Mouse (Mus musculus): Measurements from ENCODE around the gene Pou2f1. TPM values are rescaled to one million over a fixed set of nuclear protein-coding genes. Genes with fewer than 3 reads are reported as not detected.
A peak's percentile ranks its signal among the peaks of the same experiment; 100 is the strongest.

Pou2f1 gene
- total and polyA plus RNA-seq, 2 experiments from 2014 or later = 13.9 to 29.6 TPM

- no peaks in the 10 kb centered on the region for H3K36me3 ChIP-seq (ENCODE audit: insufficient read depth, low read length)
- H3K9ac ChIP-seq (replicated peaks; ENCODE audit: low read length) = no peak overlapping the region
- TF ChIP-seq CTCF (IDR thresholded peaks at IDR 0.05; ENCODE audit: low read depth) = no peak
- H3K4me1 ChIP-seq (ENCODE audit: insufficient read depth, low read length) = peaks cover 3% of the 10 kb centered on the region; the same call in 1 of the 2 replicates
- no peak overlapping the region for H3K27ac ChIP-seq
- DNase-seq (ENCODE audit: low spot score) (no peak), ATAC-seq (no peak)
- no peaks in the 10 kb centered on the region for H3K9me3 ChIP-seq (ENCODE audit: low read length)
- H3K4me2 ChIP-seq (ENCODE audit: low read depth, low read length) = no peak overlapping the region
- H3K27me3 ChIP-seq (ENCODE audit: insufficient read depth, low read length) = peaks cover 18% of the 10 kb centered on the region; the same call in 1 of the 2 replicates
- 85% methylated on average over 8 of the region's 8 CpGs for WGBS
- no peak overlapping the region for H3K4me3 ChIP-seq (ENCODE audit: low read length)
Observed at GRCm38 (mm10) chr1:165848417-165848816, 154.1 kb downstream of the Pou2f1 start.

DNA sequence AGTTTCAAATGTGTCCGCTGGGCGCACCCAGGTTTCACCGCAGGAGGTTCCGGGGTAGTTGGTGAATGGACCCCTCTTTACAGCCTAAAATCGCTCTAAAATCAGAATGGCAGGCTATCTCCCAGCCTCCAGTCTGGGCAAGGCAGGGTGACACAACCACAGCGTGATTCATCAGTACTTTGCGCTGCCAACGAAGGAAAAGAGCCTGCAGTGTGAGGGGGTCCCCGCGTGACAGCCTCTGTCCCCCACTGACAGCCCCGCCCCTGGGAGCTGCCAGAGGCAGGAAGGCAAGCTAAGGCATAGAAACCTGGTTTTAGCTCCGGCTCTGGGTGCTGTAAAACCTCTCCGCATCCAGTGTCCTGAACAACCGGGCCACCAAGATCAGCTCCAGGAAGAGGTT, 157.1 kb downstream of the Pou2f1 start:
- H3K9me3 ChIP-seq (ENCODE audit: low read length) = no peaks in the 10 kb centered on the region
- peak overlapping the region; percentile 46 for H3K4me3 ChIP-seq (ENCODE audit: low read length)
- no peak overlapping the region for H3K27ac ChIP-seq
- no peaks in the 10 kb centered on the region for H3K36me3 ChIP-seq (ENCODE audit: insufficient read depth, low read length)
- peak overlapping the region; percentile 47; the same call in 1 of the 2 replicates for H3K9ac ChIP-seq (replicated peaks; ENCODE audit: low read length)
- no peak for DNase-seq (ENCODE audit: low spot score)
- H3K27me3 ChIP-seq (ENCODE audit: insufficient read depth, low read length) = peaks cover 19% of the 10 kb centered on the region; the same call in 1 of the 2 replicates
- WGBS = 11% methylated on average over 14 of the region's 14 CpGs
- TF ChIP-seq CTCF (IDR thresholded peaks at IDR 0.05; ENCODE audit: low read depth) = no peak
- peak overlapping the region; percentile 99 for H3K4me2 ChIP-seq (ENCODE audit: low read depth, low read length)
- ATAC-seq = no peak
- H3K4me1 ChIP-seq (ENCODE audit: insufficient read depth, low read length) = peaks cover 3% of the 10 kb centered on the region; the same call in 1 of the 2 replicates

DNA sequence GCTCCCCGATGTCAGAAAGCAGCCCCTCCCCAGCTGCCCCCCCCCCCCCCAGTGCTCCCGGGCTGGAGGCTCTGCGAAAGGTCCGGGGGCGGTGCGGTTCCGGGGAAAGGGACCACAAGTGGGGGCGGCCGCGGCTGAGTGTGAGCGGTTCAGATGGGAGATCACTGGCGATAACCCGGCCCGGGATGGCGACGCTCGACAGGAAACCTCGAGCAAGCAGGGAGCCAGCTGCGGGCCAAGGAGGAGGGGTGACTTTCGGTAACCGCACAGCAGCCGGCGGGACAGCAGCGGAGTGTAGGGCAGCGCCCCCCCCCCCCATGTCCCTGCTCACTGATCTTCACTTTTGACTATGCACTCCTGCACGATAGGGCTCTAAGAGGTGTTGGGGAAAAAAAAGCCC, 157.5 kb downstream of the Pou2f1 start:
- ATAC-seq (peak; percentile 31; the same call in 1 of the 2 replicates), DNase-seq (ENCODE audit: low spot score) (no peak)
- H3K9me3 ChIP-seq (ENCODE audit: low read length) = no peaks in the 10 kb centered on the region
- no peak overlapping the region for H3K27ac ChIP-seq
- no peaks in the 10 kb centered on the region for H3K36me3 ChIP-seq (ENCODE audit: insufficient read depth, low read length)
- no peak for TF ChIP-seq CTCF (IDR thresholded peaks at IDR 0.05; ENCODE audit: low read depth)
- H3K4me1 ChIP-seq (ENCODE audit: insufficient read depth, low read length) = peaks cover 3% of the 10 kb centered on the region; the same call in 1 of the 2 replicates
- H3K4me3 ChIP-seq (ENCODE audit: low read length) = peak overlapping the region; percentile 46
- peak overlapping the region; percentile 47 for H3K9ac ChIP-seq (replicated peaks; ENCODE audit: low read length)
- peaks cover 19% of the 10 kb centered on the region; the same call in 1 of the 2 replicates for H3K27me3 ChIP-seq (ENCODE audit: insufficient read depth, low read length)
- WGBS = 2% methylated on average over 25 of the region's 26 CpGs
- H3K4me2 ChIP-seq (ENCODE audit: low read depth, low read length) = peak overlapping the region; percentile 99

DNA sequence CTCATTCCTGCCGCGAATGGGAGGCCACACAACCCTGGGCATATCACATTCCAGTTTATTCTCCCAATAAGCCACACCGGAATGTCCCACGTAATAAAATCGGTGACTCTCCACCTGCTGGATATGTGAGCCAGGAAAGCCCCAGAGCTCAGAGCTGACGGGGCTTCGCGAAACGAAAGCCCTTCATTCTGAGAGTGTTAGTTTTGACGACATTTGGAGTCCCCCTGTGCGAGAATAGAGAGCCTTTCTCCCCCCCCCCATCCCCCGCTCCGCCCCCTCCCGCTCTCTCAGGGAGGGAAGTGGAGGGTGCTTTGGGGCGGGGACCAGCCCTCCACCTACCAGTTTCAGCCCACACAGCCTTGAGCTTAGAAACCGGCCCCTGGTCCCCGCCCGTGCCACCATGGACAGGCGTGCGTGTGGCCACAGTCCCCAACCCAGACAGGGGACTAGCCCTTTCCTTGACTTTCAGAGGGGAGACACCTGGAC, 158.0 kb downstream of the Pou2f1 start:
- no peaks in the 10 kb centered on the region for H3K9me3 ChIP-seq (ENCODE audit: low read length)
- H3K36me3 ChIP-seq (ENCODE audit: insufficient read depth, low read length) = no peaks in the 10 kb centered on the region
- H3K4me2 ChIP-seq (ENCODE audit: low read depth, low read length) = peak overlapping the region; percentile 99
- H3K9ac ChIP-seq (replicated peaks; ENCODE audit: low read length) = peak overlapping the region; percentile 47
- ATAC-seq (peak; percentile 60; the same call in 1 of the 2 replicates), DNase-seq (ENCODE audit: low spot score) (no peak)
- peaks cover 3% of the 10 kb centered on the region; the same call in 1 of the 2 replicates for H3K4me1 ChIP-seq (ENCODE audit: insufficient read depth, low read length)
- WGBS = 4% methylated on average over 16 of the region's 20 CpGs
- H3K27me3 ChIP-seq (ENCODE audit: insufficient read depth, low read length) = peaks cover 19% of the 10 kb centered on the region; the same call in 1 of the 2 replicates
- no peak for TF ChIP-seq CTCF (IDR thresholded peaks at IDR 0.05; ENCODE audit: low read depth)
- no peak overlapping the region for H3K27ac ChIP-seq
- H3K4me3 ChIP-seq (ENCODE audit: low read length) = peak overlapping the region; percentile 46

DNA sequence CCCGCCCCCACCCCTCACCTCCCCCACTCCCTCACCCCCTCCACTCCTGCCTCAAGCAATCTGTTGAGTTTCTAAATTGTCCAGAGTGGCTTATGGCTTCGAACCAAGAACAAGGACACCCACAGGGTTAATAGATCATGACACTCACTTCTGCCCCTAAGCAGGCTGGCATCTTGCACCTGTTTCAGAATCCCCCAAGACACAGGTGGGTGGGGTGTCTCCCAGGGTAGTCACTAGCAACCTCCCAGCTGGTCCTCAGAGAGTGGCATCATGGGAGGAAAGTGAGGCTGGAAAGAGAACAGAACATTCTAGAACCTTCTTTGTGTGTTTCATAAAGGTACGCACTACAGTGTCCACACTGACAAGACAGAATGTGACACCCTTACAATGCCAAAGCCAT, 158.9 kb downstream of the Pou2f1 start:
- Histone ChIP-seq H3K9ac (replicated peaks; ENCODE audit: low read length) (no peak overlapping the region), H3K27me3 (ENCODE audit: insufficient read depth, low read length) (peaks cover 19% of the 10 kb centered on the region; the same call in 1 of the 2 replicates), H3K4me2 (ENCODE audit: low read depth, low read length) (no peak overlapping the region), H3K4me3 (ENCODE audit: low read length) (no peak overlapping the region), H3K4me1 (ENCODE audit: insufficient read depth, low read length) (peaks cover 3% of the 10 kb centered on the region; the same call in 1 of the 2 replicates), H3K27ac (no peak overlapping the region), H3K9me3 (ENCODE audit: low read length) (no peaks in the 10 kb centered on the region), H3K36me3 (ENCODE audit: insufficient read depth, low read length) (no peaks in the 10 kb centered on the region)
- no peak for ATAC-seq
- WGBS = 57% methylated on average over 3 of the region's 3 CpGs
- peak; percentile 40 for DNase-seq (ENCODE audit: low spot score)
- no peak for TF ChIP-seq CTCF (IDR thresholded peaks at IDR 0.05; ENCODE audit: low read depth)

DNA sequence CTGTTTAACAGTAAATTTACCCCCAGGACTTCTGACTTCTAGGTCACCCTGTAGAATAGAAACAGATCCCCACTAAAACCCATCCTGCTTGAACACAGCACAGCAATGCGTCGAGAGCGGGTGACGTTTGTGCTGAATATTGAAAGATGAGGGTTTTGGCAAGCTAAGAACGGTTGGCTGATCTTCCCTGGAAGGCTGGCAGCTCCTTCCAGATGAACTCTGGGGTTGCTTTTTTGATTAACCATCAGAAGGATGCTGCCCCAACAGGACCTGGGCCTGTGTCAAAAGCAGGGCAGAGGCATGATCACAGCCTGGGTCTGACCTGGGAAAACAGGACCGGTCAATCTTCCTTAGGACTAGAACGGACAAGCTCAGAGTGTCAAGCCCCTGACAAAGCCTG, 160.3 kb downstream of the Pou2f1 start:
- ATAC-seq = no peak
- H3K9me3 ChIP-seq (ENCODE audit: low read length) = no peaks in the 10 kb centered on the region
- H3K27ac ChIP-seq = no peak overlapping the region
- DNase-seq (ENCODE audit: low spot score) = no peak
- 60% methylated on average over 7 of the region's 7 CpGs for WGBS
- no peak for TF ChIP-seq CTCF (IDR thresholded peaks at IDR 0.05; ENCODE audit: low read depth)
- no peak overlapping the region for H3K4me2 ChIP-seq (ENCODE audit: low read depth, low read length)
- no peak overlapping the region for H3K4me3 ChIP-seq (ENCODE audit: low read length)
- no peak overlapping the region for H3K9ac ChIP-seq (replicated peaks; ENCODE audit: low read length)
- peaks cover 19% of the 10 kb centered on the region; the same call in 1 of the 2 replicates for H3K27me3 ChIP-seq (ENCODE audit: insufficient read depth, low read length)
- H3K4me1 ChIP-seq (ENCODE audit: insufficient read depth, low read length) = peaks cover 3% of the 10 kb centered on the region; the same call in 1 of the 2 replicates
- no peaks in the 10 kb centered on the region for H3K36me3 ChIP-seq (ENCODE audit: insufficient read depth, low read length)
